Mouse (Mus musculus): Measurements from ENCODE around the gene Rbm41. TPM values are rescaled to one million over a fixed set of nuclear protein-coding genes. Genes with fewer than 3 reads are reported as not detected.

Rbm41 gene
- 1.3 TPM for polyA plus RNA-seq (2012; fragmentation: generic; extraction: Trizol)

GRCm38 (mm10) chrX:139997740-139998690 lies at the start of gene Rbm41:
Gene Rbm41, minus strand, starts transcription at chrX:139998595.
- no peaks in the 10 kb centered on the region for H3K27me3 ChIP-seq (ENCODE audit: control insufficient read depth, insufficient read depth, insufficient read length)
- no peak within 1 kb of the TSS for H3ac ChIP-seq (ENCODE audit: control insufficient read depth, insufficient read length)
- H3K4me3 ChIP-seq = peak within 1 kb of the TSS; percentile 42
- peak within 1 kb of the TSS; percentile 65 for H3K4me2 ChIP-seq (ENCODE audit: low read depth)
- peaks cover 16% of the 10 kb centered on the region for H3K79me2 ChIP-seq (ENCODE audit: control insufficient read depth, insufficient read depth)
- H3K36me3 ChIP-seq (ENCODE audit: control insufficient read depth, insufficient read depth) = no peaks in the 10 kb centered on the region
- TF ChIP-seq TCF12 (IDR thresholded peaks at IDR 0.05; ENCODE audit: insufficient read depth, poor library complexity, severe bottlenecking) (no peak), POLR2A (IDR thresholded peaks at IDR 0.05; ENCODE audit: insufficient read length, low read depth) (no peak), POLR2AphosphoS2 (IDR thresholded peaks at IDR 0.05; ENCODE audit: insufficient read length, low read depth) (no peak), MYOG (IDR thresholded peaks at IDR 0.05; ENCODE audit: control insufficient read depth in 1 of 3, insufficient read depth in 1 of 3, insufficient read length in 2 of 3, low read depth in 2 of 3) (no peak), CEBPB (IDR thresholded peaks at IDR 0.05; ENCODE audit: insufficient read depth, poor library complexity, severe bottlenecking) (no peak), SRF (IDR thresholded peaks at IDR 0.05; ENCODE audit: control insufficient read depth, insufficient read length, low read depth) (no peak), REST (IDR thresholded peaks at IDR 0.05; ENCODE audit: insufficient read depth, insufficient read length) (no peak), MAX (IDR thresholded peaks at IDR 0.05; ENCODE audit: low read depth) (no peak)

- H3K4me3 ChIP-seq = peak overlapping the region; percentile 42
- no peak overlapping the region for H3ac ChIP-seq (ENCODE audit: control insufficient read depth, insufficient read length)
- peak overlapping the region; percentile 24 for H3K4me2 ChIP-seq (ENCODE audit: low read depth)
- no peaks in the 10 kb centered on the region for H3K36me3 ChIP-seq (ENCODE audit: control insufficient read depth, insufficient read depth)
- TF ChIP-seq POLR2A (IDR thresholded peaks at IDR 0.05; ENCODE audit: insufficient read length, low read depth) (no peak), TCF3 (IDR thresholded peaks at IDR 0.05; ENCODE audit: insufficient read length, low read depth) (no peak), TCF12 (IDR thresholded peaks at IDR 0.05; ENCODE audit: insufficient read depth, poor library complexity, severe bottlenecking) (no peak), MYOG (IDR thresholded peaks at IDR 0.05; ENCODE audit: control insufficient read depth in 1 of 3, insufficient read depth in 1 of 3, insufficient read length in 2 of 3, low read depth in 2 of 3) (no peak), MYOD1 (IDR thresholded peaks at IDR 0.05; ENCODE audit: control insufficient read depth in 1 of 3, insufficient read length in 2 of 3, low read depth in 2 of 3) (no peak), REST (IDR thresholded peaks at IDR 0.05; ENCODE audit: insufficient read depth, insufficient read length) (no peak), SRF (IDR thresholded peaks at IDR 0.05; ENCODE audit: control insufficient read depth, insufficient read length, low read depth) (no peak), MAX (IDR thresholded peaks at IDR 0.05; ENCODE audit: low read depth) (no peak), CEBPB (IDR thresholded peaks at IDR 0.05; ENCODE audit: insufficient read depth, poor library complexity, severe bottlenecking) (no peak), POLR2AphosphoS2 (IDR thresholded peaks at IDR 0.05; ENCODE audit: insufficient read length, low read depth) (no peak), USF1 (IDR thresholded peaks at IDR 0.05; ENCODE audit: low read depth) (no peak), E2F4 (IDR thresholded peaks at IDR 0.05; ENCODE audit: insufficient read depth) (no peak)
- peaks cover 16% of the 10 kb centered on the region for H3K79me2 ChIP-seq (ENCODE audit: control insufficient read depth, insufficient read depth)
- H3K27me3 ChIP-seq (ENCODE audit: control insufficient read depth, insufficient read depth, insufficient read length) = no peaks in the 10 kb centered on the region
These were observed 283 bp upstream of the Rbm41 start for GRCm38 (mm10) chrX:139998691-139999065.

DNA sequence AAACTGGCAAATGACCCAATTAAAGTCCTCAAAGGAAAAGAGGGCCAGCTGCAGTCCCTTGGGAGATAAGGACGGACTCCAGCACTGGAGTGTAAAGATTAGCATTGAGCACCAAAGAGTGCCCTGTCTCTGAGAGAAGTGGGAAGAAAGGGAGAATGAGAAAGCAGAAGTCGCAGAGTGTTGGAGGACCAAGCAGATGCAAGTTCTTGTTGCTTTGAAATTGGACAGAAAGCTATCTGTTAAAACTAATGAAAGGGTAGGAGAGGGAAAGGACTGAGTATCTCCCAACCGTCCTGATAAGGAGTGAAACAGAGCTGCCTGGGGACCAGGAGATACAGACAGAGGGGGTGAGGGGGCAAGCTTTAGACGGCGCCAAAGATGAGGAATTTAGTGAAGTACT lies 16.3 kb downstream of the Rbm41 start:
- TF ChIP-seq POLR2AphosphoS2 (IDR thresholded peaks at IDR 0.05; ENCODE audit: insufficient read length, low read depth) (no peak), TCF3 (IDR thresholded peaks at IDR 0.05; ENCODE audit: insufficient read length, low read depth) (no peak), MYOD1 (IDR thresholded peaks at IDR 0.05; ENCODE audit: control insufficient read depth in 1 of 3, insufficient read length in 2 of 3, low read depth in 2 of 3) (no peak), SRF (IDR thresholded peaks at IDR 0.05; ENCODE audit: control insufficient read depth, insufficient read length, low read depth) (no peak), POLR2A (IDR thresholded peaks at IDR 0.05; ENCODE audit: insufficient read length, low read depth) (no peak)
- no peak overlapping the region for H3ac ChIP-seq (ENCODE audit: control insufficient read depth, insufficient read length)
- no peaks in the 10 kb centered on the region for H3K36me3 ChIP-seq (ENCODE audit: control insufficient read depth, insufficient read depth)
- H3K4me3 ChIP-seq = no peak overlapping the region
- no peak overlapping the region for H3K4me2 ChIP-seq (ENCODE audit: low read depth)
- H3K27me3 ChIP-seq (ENCODE audit: control insufficient read depth, insufficient read depth, insufficient read length) = no peaks in the 10 kb centered on the region
- H3K79me2 ChIP-seq (ENCODE audit: control insufficient read depth, insufficient read depth) = no peaks in the 10 kb centered on the region

- Histone ChIP-seq H3K4me2 (ENCODE audit: low read depth) (no peak overlapping the region), H3K4me3 (no peak overlapping the region)
- TF ChIP-seq TCF3 (IDR thresholded peaks at IDR 0.05; ENCODE audit: insufficient read length, low read depth) (no peak), MYOD1 (IDR thresholded peaks at IDR 0.05; ENCODE audit: control insufficient read depth in 1 of 3, insufficient read length in 2 of 3, low read depth in 2 of 3) (no peak), CEBPB (IDR thresholded peaks at IDR 0.05; ENCODE audit: insufficient read depth, poor library complexity, severe bottlenecking) (peak; percentile 66; the same call in 1 of the 2 replicates), TCF12 (IDR thresholded peaks at IDR 0.05; ENCODE audit: insufficient read depth, poor library complexity, severe bottlenecking) (no peak), POLR2AphosphoS2 (IDR thresholded peaks at IDR 0.05; ENCODE audit: insufficient read length, low read depth) (no peak)
These were observed 64.9 kb downstream of the Rbm41 start for GRCm38 (mm10) chrX:139933507-139933906.

DNA sequence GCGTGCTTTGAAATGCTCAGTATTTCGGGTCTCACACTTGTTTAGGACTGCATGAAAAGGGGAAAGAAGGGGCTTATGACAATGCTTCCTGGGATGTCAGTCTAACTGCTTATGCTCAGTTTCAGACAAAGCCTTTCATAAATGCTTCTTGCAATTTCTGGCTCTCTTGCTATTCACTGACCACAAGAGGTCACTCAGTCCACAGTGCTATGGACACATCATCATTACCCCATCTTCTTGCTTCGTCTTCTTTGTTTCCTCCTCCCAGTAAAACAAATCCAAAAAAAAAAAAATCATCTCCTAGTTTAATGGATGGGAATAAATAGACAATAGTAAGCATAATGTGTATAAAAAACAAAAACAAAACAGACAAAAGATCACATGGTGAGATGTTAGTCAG lies 65.9 kb downstream of the Rbm41 start:
- Histone ChIP-seq H3K4me2 (ENCODE audit: low read depth) (no peak overlapping the region), H3K4me3 (no peak overlapping the region), H3K79me2 (ENCODE audit: control insufficient read depth, insufficient read depth) (no peaks in the 10 kb centered on the region), H3ac (ENCODE audit: control insufficient read depth, insufficient read length) (no peak overlapping the region), H3K36me3 (ENCODE audit: control insufficient read depth, insufficient read depth) (no peaks in the 10 kb centered on the region), H3K27me3 (ENCODE audit: control insufficient read depth, insufficient read depth, insufficient read length) (no peaks in the 10 kb centered on the region)
- TF ChIP-seq USF1 (IDR thresholded peaks at IDR 0.05; ENCODE audit: low read depth) = no peak
- TF ChIP-seq POLR2A (IDR thresholded peaks at IDR 0.05; ENCODE audit: insufficient read length, low read depth) = no peak
- no peak for TF ChIP-seq E2F4 (IDR thresholded peaks at IDR 0.05; ENCODE audit: insufficient read depth)
- TF ChIP-seq MYOD1 (IDR thresholded peaks at IDR 0.05; ENCODE audit: control insufficient read depth in 1 of 3, insufficient read length in 2 of 3, low read depth in 2 of 3) = no peak
- no peak for TF ChIP-seq REST (IDR thresholded peaks at IDR 0.05; ENCODE audit: insufficient read depth, insufficient read length)
- TF ChIP-seq MYOG (IDR thresholded peaks at IDR 0.05; ENCODE audit: control insufficient read depth in 1 of 3, insufficient read depth in 1 of 3, insufficient read length in 2 of 3, low read depth in 2 of 3) = no peak
- TF ChIP-seq TCF12 (IDR thresholded peaks at IDR 0.05; ENCODE audit: insufficient read depth, poor library complexity, severe bottlenecking) = no peak
- TF ChIP-seq CEBPB (IDR thresholded peaks at IDR 0.05; ENCODE audit: insufficient read depth, poor library complexity, severe bottlenecking) = no peak
- TF ChIP-seq SRF (IDR thresholded peaks at IDR 0.05; ENCODE audit: control insufficient read depth, insufficient read length, low read depth) = no peak
- TF ChIP-seq MAX (IDR thresholded peaks at IDR 0.05; ENCODE audit: low read depth) = no peak
- no peak for TF ChIP-seq TCF3 (IDR thresholded peaks at IDR 0.05; ENCODE audit: insufficient read length, low read depth)
- no peak for TF ChIP-seq POLR2AphosphoS2 (IDR thresholded peaks at IDR 0.05; ENCODE audit: insufficient read length, low read depth)

More at GRCm38 (mm10) chrX:139933507-139933906, 64.9 kb downstream of the Rbm41 start:
- Histone ChIP-seq H3K36me3 (ENCODE audit: control insufficient read depth, insufficient read depth) (no peaks in the 10 kb centered on the region), H3K79me2 (ENCODE audit: control insufficient read depth, insufficient read depth) (no peaks in the 10 kb centered on the region), H3K27me3 (ENCODE audit: control insufficient read depth, insufficient read depth, insufficient read length) (no peaks in the 10 kb centered on the region), H3ac (ENCODE audit: control insufficient read depth, insufficient read length) (no peak overlapping the region)
